Mouse (Mus musculus): Measurements from ENCODE around the gene Aes.

DNA sequence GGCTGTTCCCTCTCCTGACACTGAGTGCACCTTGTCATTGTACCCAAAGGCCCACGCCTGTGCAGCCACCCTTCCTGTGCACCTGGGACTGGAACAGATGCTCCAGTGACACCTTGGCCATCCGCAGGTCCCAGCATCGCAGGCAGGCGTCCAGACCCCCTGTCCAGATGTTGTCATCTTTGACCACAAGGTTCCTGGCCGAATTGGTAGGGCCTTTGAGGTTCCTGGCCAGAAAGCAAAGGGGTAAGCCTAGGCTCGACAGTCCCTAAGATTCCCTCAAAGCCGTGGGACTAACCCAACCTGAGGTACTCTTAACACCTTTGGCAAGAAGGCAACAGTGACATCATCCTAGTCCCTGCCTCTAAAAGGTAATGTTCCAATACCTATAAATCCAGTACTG lies 33.3 kb downstream of the Aes start:
- TF ChIP-seq POLR2A (IDR thresholded peaks at IDR 0.05; ENCODE audit: insufficient read depth, low read length) (no peak), CTCF (IDR thresholded peaks at IDR 0.05; ENCODE audit: low read depth, low read length) (no peak)

All from ES-Bruce4 (cell line).